Mouse (Mus musculus): ENCODE data around the gene 1700001C02Rik. TPM values are rescaled to one million over a fixed set of nuclear protein-coding genes. Genes with fewer than 3 reads are reported as not detected.
A peak's percentile ranks its signal among the peaks of the same experiment; 100 is the strongest.

1700001C02Rik gene
- polyA plus RNA-seq, 1 experiment, result not detected

- 57% methylated on average over 5 of the region's 5 CpGs for WGBS
Measured at GRCm38 (mm10) chr5:30442196-30442595, 23.7 kb upstream of the 1700001C02Rik start.

GRCm38 (mm10) chr5:30444327-30444895 is 21.4 kb upstream of the 1700001C02Rik start:
- H3K27ac ChIP-seq (ENCODE audit: insufficient read depth, low read depth, low read length), result no peak overlapping the region
- H3K36me3 ChIP-seq (ENCODE audit: control insufficient read depth, insufficient read depth, low read length), result no peaks in the 10 kb centered on the region
- no peak for TF ChIP-seq POLR2A (IDR thresholded peaks at IDR 0.05; ENCODE audit: low read depth, low read length)
- TF ChIP-seq CTCF (IDR thresholded peaks at IDR 0.05; ENCODE audit: extremely low read depth, insufficient read length, insufficient replicate concordance, low read depth, low read length), result no peak
- WGBS, result 79% methylated on average over 13 of the region's 13 CpGs
- no peaks in the 10 kb centered on the region for H3K4me1 ChIP-seq (ENCODE audit: control insufficient read depth, insufficient read depth, insufficient read length, low read length)
- H3K4me3 ChIP-seq (ENCODE audit: low read depth, low read length), result no peak overlapping the region
- H3K27me3 ChIP-seq (ENCODE audit: control insufficient read depth, insufficient read depth, low read length), result no peaks in the 10 kb centered on the region

More at GRCm38 (mm10) chr5:30442196-30442595, 23.7 kb upstream of the 1700001C02Rik start:
- Histone ChIP-seq H3K36me3 (ENCODE audit: control insufficient read depth, insufficient read depth, low read length) (no peaks in the 10 kb centered on the region), H3K27ac (ENCODE audit: insufficient read depth, low read depth, low read length) (no peak overlapping the region), H3K4me3 (ENCODE audit: low read depth, low read length) (no peak overlapping the region), H3K4me1 (ENCODE audit: control insufficient read depth, insufficient read depth, insufficient read length, low read length) (no peaks in the 10 kb centered on the region), H3K27me3 (ENCODE audit: control insufficient read depth, insufficient read depth, low read length) (no peaks in the 10 kb centered on the region)
- TF ChIP-seq CTCF (IDR thresholded peaks at IDR 0.05; ENCODE audit: extremely low read depth, insufficient read length, insufficient replicate concordance, low read depth, low read length) (peak; percentile 15; the same call in 1 of the 2 replicates), POLR2A (IDR thresholded peaks at IDR 0.05; ENCODE audit: low read depth, low read length) (no peak)

GRCm38 (mm10) chr5:30456056-30456455 is 9.8 kb upstream of the 1700001C02Rik start:
- Histone ChIP-seq H3K27ac (ENCODE audit: insufficient read depth, low read depth, low read length) (no peak overlapping the region), H3K36me3 (ENCODE audit: control insufficient read depth, insufficient read depth, low read length) (no peaks in the 10 kb centered on the region), H3K4me1 (ENCODE audit: control insufficient read depth, insufficient read depth, insufficient read length, low read length) (no peaks in the 10 kb centered on the region), H3K4me3 (ENCODE audit: low read depth, low read length) (no peak overlapping the region), H3K27me3 (ENCODE audit: control insufficient read depth, insufficient read depth, low read length) (no peaks in the 10 kb centered on the region)
- 44% methylated on average over 6 of the region's 6 CpGs for WGBS
- no peak for TF ChIP-seq POLR2A (IDR thresholded peaks at IDR 0.05; ENCODE audit: low read depth, low read length)
- no peak for TF ChIP-seq CTCF (IDR thresholded peaks at IDR 0.05; ENCODE audit: extremely low read depth, insufficient read length, insufficient replicate concordance, low read depth, low read length)

- no peaks in the 10 kb centered on the region for H3K36me3 ChIP-seq (ENCODE audit: control insufficient read depth, insufficient read depth, low read length)
- H3K27me3 ChIP-seq (ENCODE audit: control insufficient read depth, insufficient read depth, low read length), result 0 out of 2 replicates have a peak, but pooled peaks cover 6% of the 10 kb centered on the region
- no peaks in the 10 kb centered on the region for H3K4me1 ChIP-seq (ENCODE audit: control insufficient read depth, insufficient read depth, insufficient read length, low read length)
- TF ChIP-seq POLR2A (IDR thresholded peaks at IDR 0.05; ENCODE audit: low read depth, low read length) (no peak), CTCF (IDR thresholded peaks at IDR 0.05; ENCODE audit: extremely low read depth, insufficient read length, insufficient replicate concordance, low read depth, low read length) (no peak)
- WGBS, result 39% methylated on average over 4 of the region's 4 CpGs
- no peak overlapping the region for H3K27ac ChIP-seq (ENCODE audit: insufficient read depth, low read depth, low read length)
- H3K4me3 ChIP-seq (ENCODE audit: low read depth, low read length), result no peak overlapping the region
Measured at GRCm38 (mm10) chr5:30460155-30460554, 5.7 kb upstream of the 1700001C02Rik start.

GRCm38 (mm10) chr5:30461821-30462220 is 4.0 kb upstream of the 1700001C02Rik start, which contains the start of gene Otof:
Gene Otof (minus strand): TSS chr5:30461932.
- H3K36me3 ChIP-seq (ENCODE audit: control insufficient read depth, insufficient read depth, low read length), result no peaks in the 10 kb centered on the region
- H3K4me3 ChIP-seq (ENCODE audit: low read depth, low read length), result no peak within 1 kb of the TSS
- TF ChIP-seq CTCF (IDR thresholded peaks at IDR 0.05; ENCODE audit: extremely low read depth, insufficient read length, insufficient replicate concordance, low read depth, low read length) (no peak), POLR2A (IDR thresholded peaks at IDR 0.05; ENCODE audit: low read depth, low read length) (no peak)
- H3K27me3 ChIP-seq (ENCODE audit: control insufficient read depth, insufficient read depth, low read length), result peaks cover 14% of the 10 kb centered on the region
- no peak within 1 kb of the TSS for H3K27ac ChIP-seq (ENCODE audit: insufficient read depth, low read depth, low read length)
- 8% methylated on average over 12 of the region's 12 CpGs for WGBS
- no peaks in the 10 kb centered on the region for H3K4me1 ChIP-seq (ENCODE audit: control insufficient read depth, insufficient read depth, insufficient read length, low read length)

- H3K36me3 ChIP-seq (ENCODE audit: control insufficient read depth, insufficient read depth, low read length), result no peaks in the 10 kb centered on the region
- peaks cover 14% of the 10 kb centered on the region for H3K27me3 ChIP-seq (ENCODE audit: control insufficient read depth, insufficient read depth, low read length)
- 31% methylated on average over 9 of the region's 9 CpGs for WGBS
- no peak overlapping the region for H3K4me3 ChIP-seq (ENCODE audit: low read depth, low read length)
- H3K4me1 ChIP-seq (ENCODE audit: control insufficient read depth, insufficient read depth, insufficient read length, low read length), result no peaks in the 10 kb centered on the region
- no peak overlapping the region for H3K27ac ChIP-seq (ENCODE audit: insufficient read depth, low read depth, low read length)
- no peak for TF ChIP-seq POLR2A (IDR thresholded peaks at IDR 0.05; ENCODE audit: low read depth, low read length)
- no peak for TF ChIP-seq CTCF (IDR thresholded peaks at IDR 0.05; ENCODE audit: extremely low read depth, insufficient read length, insufficient replicate concordance, low read depth, low read length)
Measured at GRCm38 (mm10) chr5:30466315-30466714, 468 bp downstream of the 1700001C02Rik start.

- H3K36me3 ChIP-seq (ENCODE audit: control insufficient read depth, insufficient read depth, low read length), result no peaks in the 10 kb centered on the region
- no peak overlapping the region for H3K4me3 ChIP-seq (ENCODE audit: low read depth, low read length)
- H3K27me3 ChIP-seq (ENCODE audit: control insufficient read depth, insufficient read depth, low read length), result peaks cover 8% of the 10 kb centered on the region
- no peak for TF ChIP-seq CTCF (IDR thresholded peaks at IDR 0.05; ENCODE audit: extremely low read depth, insufficient read length, insufficient replicate concordance, low read depth, low read length)
- no peak for TF ChIP-seq POLR2A (IDR thresholded peaks at IDR 0.05; ENCODE audit: low read depth, low read length)
- no peaks in the 10 kb centered on the region for H3K4me1 ChIP-seq (ENCODE audit: control insufficient read depth, insufficient read depth, insufficient read length, low read length)
- WGBS, result 67% methylated on average over 6 of the region's 6 CpGs
- H3K27ac ChIP-seq (ENCODE audit: insufficient read depth, low read depth, low read length), result no peak overlapping the region
Measured at GRCm38 (mm10) chr5:30470454-30470853, 4.6 kb downstream of the 1700001C02Rik start.

Measured in small intestine, adult 2 months (tissue).